Mouse (Mus musculus): ENCODE data around the gene Cox4i1.

DNA sequence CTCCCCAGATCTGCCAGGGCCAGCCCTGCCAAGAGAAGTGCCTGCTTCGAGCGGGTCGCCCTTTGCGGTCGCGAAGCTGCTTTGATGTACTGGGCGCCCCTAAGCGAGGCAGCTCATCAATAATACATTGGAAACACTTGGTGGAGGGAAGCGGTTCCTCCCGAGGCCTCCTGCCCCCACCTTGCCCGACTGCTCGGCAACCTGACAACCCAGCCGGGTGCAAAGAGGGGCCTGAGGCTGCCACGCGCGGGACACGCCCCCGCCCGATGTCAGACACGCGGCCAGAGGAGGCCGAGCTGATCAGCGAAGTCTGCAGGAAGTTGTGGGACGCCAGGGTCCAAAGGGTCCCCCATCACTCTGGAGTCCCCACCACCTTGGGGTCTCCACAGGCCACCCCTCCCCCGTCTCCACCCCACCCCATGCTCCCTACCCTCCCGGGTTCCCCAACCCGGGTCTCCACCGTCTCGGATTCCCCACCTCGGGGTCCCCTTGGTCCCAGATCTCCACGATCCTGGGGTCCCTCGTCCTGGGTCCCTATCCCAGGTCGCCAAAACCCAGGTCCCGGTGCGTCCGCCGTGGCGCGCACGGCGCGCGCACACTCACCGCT, 34.3 kb upstream of the Cox4i1 start:
- TF ChIP-seq CTCF (IDR thresholded peaks at IDR 0.05; ENCODE audit: control insufficient read depth, insufficient read depth, insufficient read length) (no peak), USF1 (IDR thresholded peaks at IDR 0.05; ENCODE audit: low read depth) (no peak), MYOG (IDR thresholded peaks at IDR 0.05; ENCODE audit: control insufficient read depth, extremely low read depth, insufficient read length) (no peak)

All from C2C12 (cell line).